Mouse (Mus musculus) urinary bladder, postnatal 4 days (tissue): ENCODE results near the gene Smarca2.

Source experiments
- DNase-seq, 2 experiments: peaks; one replicate each; pipeline ENCODE4 v3.0.0; 2021 to 2022; ENCODE audit warnings: low spot score in 2 of 2

The Smarca2 gene

DNA sequence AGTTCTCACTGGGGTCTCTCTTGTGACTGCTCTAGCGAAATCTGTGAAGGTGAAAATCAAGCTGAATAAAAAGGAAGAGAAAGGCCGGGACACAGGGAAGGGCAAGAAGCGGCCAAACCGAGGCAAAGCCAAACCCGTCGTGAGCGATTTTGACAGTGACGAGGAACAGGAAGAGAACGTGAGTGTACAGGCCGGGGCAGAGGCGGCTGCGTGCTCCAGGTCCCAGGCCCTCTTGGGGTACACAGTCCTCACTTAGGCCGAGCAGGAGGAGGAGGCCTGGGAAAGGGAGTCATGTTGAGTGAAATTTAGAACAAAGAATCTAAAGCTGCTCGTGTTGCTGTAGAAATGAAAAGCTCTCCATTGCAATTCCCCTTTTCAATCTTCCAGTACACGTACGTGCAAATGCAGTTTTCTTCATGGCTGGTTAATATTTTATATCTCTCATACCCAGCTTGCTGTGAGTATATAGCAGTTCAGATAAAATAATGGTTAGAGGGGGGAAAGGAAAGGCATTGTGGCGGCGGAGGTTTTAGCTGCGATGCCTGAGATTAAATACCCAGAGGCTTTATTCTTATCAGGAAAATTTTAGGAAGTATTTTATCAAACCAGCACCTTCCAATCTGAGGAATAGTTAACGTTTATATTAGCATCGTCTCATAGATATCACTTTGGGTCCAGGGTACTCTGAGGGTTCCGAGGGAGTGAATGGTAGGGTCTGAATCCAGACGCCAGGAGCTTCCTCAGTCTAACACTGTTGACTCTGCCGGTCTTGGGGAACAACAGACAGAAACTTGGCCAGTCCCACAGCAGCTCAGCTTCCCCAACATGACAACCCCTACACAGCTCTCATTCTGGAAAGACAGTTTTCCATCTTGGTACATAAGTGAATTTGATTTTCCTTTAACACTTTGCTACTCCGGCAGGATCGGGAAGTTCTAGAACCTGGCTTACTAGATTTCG is 171.5 kb downstream of the Smarca2 start:
- DNase-seq: no peak

DNA sequence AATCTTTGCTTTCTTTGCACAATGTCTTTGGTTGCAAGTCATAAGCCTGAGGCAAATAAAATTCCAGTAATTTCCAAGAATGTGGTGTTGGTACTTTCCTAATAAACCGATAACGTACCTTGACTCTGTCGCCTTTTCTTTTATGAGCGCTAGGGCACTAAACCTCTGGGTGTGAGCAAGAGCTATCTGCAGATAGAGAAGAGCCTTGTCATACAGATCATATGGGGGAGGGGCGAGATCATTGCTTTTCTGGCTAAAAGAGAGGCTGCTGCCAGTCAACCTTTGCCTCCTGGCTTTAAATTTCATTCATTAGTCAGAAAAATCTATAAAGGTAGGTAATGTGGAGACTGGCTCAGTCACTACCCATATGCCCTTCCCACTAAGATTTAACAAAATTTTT is 173.3 kb downstream of the Smarca2 start:
- no peak for DNase-seq

DNA sequence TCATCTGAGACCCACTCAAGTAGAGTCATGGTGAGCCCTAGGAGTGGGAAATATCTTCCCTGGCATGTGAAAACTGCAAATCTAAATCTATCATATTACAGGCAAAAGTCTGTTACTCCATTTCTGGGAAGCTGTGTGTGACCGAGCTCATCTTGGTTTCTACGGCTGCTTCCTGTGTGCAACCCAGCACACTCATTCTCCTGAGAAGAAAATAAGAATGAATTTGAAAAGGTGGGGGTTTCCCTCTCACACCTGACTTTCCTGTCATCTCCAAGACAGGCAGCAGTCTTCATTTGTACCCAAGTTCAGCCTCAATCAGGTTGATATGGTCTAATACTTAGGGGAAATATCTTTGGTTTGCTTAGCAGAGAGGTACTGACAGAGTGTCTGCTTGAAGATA is 176.4 kb downstream of the Smarca2 start:
- no peak for DNase-seq

DNA sequence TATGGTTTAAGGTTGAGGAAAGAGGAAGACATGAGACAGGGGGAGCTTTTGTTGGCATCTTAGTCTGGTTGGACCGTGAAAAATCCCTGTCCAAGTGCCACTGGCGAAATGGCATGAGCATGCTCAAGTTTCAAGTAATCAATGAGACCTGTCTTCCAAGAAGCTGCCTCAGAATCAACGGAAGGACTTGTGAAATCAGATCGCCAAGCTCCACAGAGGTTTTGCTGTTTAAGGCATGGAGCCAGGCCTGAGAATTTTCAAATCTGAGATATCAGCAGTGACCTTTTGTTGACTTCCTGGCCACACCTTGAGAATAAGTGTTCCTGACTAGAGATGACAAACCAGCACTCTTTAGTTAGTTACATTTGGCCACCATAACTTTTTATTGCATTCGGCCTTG is 183.6 kb downstream of the Smarca2 start:
- DNase-seq: no peak

DNA sequence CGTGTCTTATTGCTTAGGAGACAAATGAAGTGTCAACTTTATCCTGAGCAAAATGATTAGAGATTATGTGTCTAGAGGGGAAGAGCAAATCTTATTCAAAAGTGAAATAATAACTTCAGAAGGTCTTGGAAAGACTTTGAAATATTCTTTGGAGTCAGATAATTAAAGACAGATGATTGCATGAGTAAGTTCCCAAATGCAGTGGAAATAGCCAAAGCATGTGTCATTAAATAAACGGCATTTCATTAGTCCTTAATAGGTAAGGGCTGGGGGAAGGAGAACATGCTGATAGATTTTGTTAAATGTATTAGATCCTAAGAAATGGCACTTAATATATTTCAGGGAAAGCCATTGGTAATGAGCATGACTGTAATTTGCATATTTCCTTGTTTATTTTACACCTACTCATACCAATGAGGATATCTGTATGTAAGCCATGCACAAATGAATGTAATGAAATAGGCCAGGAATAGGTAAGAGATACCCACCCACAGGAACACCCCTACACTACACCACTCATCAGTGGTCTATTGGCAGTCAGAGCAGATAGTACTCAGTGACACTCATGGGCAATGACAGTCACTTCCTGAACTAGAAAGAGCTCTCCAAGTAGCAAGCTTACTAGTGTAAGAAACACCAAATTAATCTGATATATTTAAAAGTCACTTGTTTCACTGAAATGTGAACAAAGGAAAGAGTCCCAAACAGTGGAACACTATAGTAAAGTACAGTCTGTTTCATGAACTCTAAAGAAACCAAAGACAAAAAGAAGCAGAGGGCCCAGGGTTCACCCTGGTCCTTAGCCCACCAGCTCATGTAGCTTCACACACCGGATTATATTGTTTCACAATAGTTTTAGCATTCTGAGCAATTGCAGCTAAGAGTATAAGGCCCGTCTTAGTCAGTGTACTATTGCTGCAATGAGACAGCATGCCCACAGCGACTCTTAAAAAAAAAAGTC is 185.8 kb downstream of the Smarca2 start:
- no peak for DNase-seq

DNA sequence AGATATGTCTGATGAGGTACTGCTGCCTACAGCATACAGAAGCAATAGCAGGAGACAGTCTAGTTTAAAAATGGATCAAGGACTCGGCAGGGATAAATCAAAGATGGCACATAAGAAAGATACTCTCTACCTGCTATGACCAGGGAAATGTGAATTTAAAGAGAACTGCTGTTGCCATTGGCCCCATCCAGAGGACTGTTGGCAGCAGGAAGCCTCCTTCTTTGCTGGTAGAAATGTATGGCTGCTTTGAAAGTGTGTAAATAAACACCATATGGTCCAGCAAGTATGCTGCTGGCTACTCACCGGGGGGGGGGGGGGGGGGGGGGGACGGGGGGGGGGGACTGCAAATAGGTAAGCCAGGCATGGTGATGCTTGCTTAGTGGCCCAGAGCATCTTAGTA is 189.5 kb downstream of the Smarca2 start:
- DNase-seq: no peak

DNA sequence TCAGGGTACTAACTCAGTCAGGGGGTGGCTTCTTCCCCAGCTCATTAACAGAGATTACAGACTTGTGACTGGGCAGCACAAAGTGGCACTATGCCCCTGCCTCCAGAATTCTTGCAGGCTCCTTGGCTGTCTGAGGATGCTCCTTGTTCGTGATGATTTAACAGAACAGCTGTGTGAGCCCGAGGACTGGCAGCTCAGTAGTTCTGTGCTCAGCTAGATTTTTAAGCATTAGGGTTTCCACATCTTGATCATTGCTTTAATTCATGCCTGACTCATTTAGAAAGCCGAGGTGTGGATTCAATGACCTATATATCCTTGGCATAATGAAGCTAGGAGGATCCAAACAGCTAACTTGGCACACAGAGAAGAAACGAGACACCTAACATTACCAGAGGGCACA is 191.2 kb downstream of the Smarca2 start:
- DNase-seq: no peak

DNA sequence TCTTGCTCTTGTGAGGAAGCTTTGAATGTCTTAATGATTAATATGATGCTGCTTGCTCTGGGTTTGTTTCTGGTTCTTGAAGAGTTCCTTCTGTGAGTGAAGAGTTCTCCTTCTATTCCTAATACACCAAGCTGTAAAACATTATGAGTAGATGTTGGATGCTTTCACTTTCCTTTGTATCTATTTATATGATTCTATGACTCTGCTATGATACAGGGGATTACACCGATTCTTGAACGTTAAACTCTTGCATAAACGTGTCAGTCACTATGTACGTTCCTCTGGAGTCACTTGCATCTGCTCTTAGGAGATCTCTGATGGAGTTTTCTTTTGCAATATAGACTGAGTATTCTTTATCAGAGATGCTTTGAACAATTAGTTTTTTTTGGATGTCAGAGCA is 199.6 kb downstream of the Smarca2 start:
- no peak for DNase-seq

DNA sequence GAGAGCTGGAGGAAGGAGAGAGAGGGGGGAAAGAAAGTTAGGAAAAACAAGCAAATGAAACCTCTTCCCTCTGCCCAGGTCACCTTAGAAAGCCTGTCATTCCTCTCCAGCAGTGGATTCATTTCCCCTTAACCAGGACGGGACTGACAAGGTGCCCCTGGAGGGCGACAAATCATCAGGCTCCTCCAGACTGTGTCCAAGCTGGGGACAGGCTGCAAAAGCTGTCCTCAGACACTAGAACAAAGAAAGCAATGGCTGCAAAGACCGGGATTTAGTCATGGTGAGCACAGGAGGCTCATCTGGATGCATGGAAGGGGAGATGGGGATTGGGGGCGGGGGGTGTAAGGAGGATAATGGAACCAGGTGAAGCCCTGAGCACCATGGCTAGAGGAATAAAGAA is 209.8 kb downstream of the Smarca2 start:
- DNase-seq: no peak

DNA sequence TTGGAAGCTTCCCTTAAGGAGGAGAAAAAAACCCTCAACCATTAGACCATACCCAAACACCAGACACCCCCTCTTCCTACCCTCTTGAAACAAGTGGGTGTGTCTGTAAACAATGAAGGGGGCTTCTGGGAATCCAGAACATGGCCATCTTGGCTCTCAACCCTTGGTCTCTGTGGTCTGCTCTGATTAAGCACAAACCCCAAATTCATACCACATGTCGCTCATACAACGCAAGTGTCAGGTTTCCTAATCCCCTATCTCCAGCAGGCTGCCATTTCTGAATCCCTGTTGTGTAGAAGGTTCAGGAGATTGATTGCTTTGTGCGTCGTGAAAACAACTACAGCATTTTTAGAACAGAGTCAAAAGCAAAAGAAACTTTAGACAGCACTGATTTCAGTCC is 213.1 kb downstream of the Smarca2 start:
- DNase-seq: no peak
